Mouse (Mus musculus): ENCODE measurements around the gene Mvp.
A peak's percentile ranks its signal among the peaks of the same experiment; 100 is the strongest.

Gene Mvp

GRCm38 (mm10) chr7:127019306-127019960, 5.0 kb upstream of the Mvp start:
- DNase-seq (ENCODE audit: low read depth, low spot score) = no peak

- DNase-seq (ENCODE audit: low read depth, low spot score) = no peak
Observed at GRCm38 (mm10) chr7:127018416-127019305, 4.2 kb upstream of the Mvp start.

GRCm38 (mm10) chr7:127017950-127018345, 3.5 kb upstream of the Mvp start:
- DNase-seq (ENCODE audit: low read depth, low spot score) = no peak

- peak; percentile 100 for DNase-seq (ENCODE audit: low read depth, low spot score)
Observed at GRCm38 (mm10) chr7:127016971-127017949, 2.8 kb upstream of the Mvp start, which contains the start of gene Pagr1a. TSS of gene Pagr1a (minus strand) at chr7:127017352.

- DNase-seq (ENCODE audit: low read depth, low spot score) = no peak
Observed at GRCm38 (mm10) chr7:127016486-127016938, 2.1 kb upstream of the Mvp start.

GRCm38 (mm10) chr7:127016481-127016485, 1.9 kb upstream of the Mvp start, which contains the start of gene Pagr1b:
TSS of gene Pagr1b (minus strand) at chr7:127016484.
- no peak for DNase-seq (ENCODE audit: low read depth, low spot score)

GRCm38 (mm10) chr7:127016081-127016480, 1.7 kb upstream of the Mvp start:
- peak; percentile 38 for DNase-seq (ENCODE audit: low read depth, low spot score)

GRCm38 (mm10) chr7:127014993-127015392, 572 bp upstream of the Mvp start:
- DNase-seq (ENCODE audit: low read depth, low spot score) = no peak

- DNase-seq (ENCODE audit: low read depth, low spot score) = no peak
Observed at GRCm38 (mm10) chr7:127013385-127013784, 1.0 kb downstream of the Mvp start.

GRCm38 (mm10) chr7:127012845-127013244, 1.6 kb downstream of the Mvp start:
- DNase-seq (ENCODE audit: low read depth, low spot score) = no peak

- no peak for DNase-seq (ENCODE audit: low read depth, low spot score)
Observed at GRCm38 (mm10) chr7:127012374-127012773, 2.0 kb downstream of the Mvp start.

- DNase-seq (ENCODE audit: low read depth, low spot score) = no peak
Observed at GRCm38 (mm10) chr7:127011717-127012116, 2.7 kb downstream of the Mvp start.

GRCm38 (mm10) chr7:127011051-127011450, 3.4 kb downstream of the Mvp start:
- no peak for DNase-seq (ENCODE audit: low read depth, low spot score)

- DNase-seq (ENCODE audit: low read depth, low spot score) = no peak
Observed at GRCm38 (mm10) chr7:127009307-127010085, 4.9 kb downstream of the Mvp start.

GRCm38 (mm10) chr7:127008239-127009019, 6.0 kb downstream of the Mvp start:
- DNase-seq (ENCODE audit: low read depth, low spot score) = no peak

GRCm38 (mm10) chr7:127007313-127008024, 7.0 kb downstream of the Mvp start:
- no peak for DNase-seq (ENCODE audit: low read depth, low spot score)

GRCm38 (mm10) chr7:127004122-127004875, 10.1 kb downstream of the Mvp start:
- peak; percentile 21 for DNase-seq (ENCODE audit: low read depth, low spot score)

- DNase-seq (ENCODE audit: low read depth, low spot score) = no peak
Observed at GRCm38 (mm10) chr7:127003620-127004019, 10.8 kb downstream of the Mvp start.

- peak; percentile 66 for DNase-seq (ENCODE audit: low read depth, low spot score)
Observed at GRCm38 (mm10) chr7:126999568-126999967, 14.9 kb downstream of the Mvp start.
